Mouse (Mus musculus): ENCODE results near the gene Smad5. TPM values are rescaled to one million over a fixed set of nuclear protein-coding genes. Genes with fewer than 3 reads are reported as not detected.

Smad5 gene
- total RNA-seq, 2 experiments from 2014 or later: 21.5 to 24.5 TPM

- peak; percentile 39 for DNase-seq
- intact Hi-C loops (cut with DNase I; ENCODE audit: low total_unique reads): no loop called here
Observed at GRCm38 (mm10) chr13:56698391-56698790, 4.4 kb upstream of the Smad5 start.

DNA sequence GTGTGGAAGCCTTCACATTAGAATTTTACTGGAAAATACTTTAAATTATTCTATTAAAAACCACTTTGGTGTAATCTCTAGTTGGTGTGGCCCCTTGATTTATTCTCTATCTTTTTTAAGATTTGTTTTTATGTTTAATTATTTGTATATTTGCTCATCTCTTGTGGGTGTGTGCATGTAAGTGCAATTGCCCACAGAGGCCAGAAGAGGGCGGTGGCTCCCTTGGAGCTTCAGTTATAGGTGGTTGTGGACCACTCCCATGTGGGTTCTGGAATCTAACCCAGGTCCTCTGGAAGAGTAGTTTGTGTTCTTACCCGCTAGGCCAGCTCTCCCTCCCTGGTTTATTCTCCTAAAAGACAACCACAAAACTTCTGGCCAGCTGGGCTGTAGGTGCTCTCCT is 3.4 kb upstream of the Smad5 start:
- intact Hi-C loops (cut with DNase I; ENCODE audit: low total_unique reads): no loop called here
- no peak for DNase-seq

DNA sequence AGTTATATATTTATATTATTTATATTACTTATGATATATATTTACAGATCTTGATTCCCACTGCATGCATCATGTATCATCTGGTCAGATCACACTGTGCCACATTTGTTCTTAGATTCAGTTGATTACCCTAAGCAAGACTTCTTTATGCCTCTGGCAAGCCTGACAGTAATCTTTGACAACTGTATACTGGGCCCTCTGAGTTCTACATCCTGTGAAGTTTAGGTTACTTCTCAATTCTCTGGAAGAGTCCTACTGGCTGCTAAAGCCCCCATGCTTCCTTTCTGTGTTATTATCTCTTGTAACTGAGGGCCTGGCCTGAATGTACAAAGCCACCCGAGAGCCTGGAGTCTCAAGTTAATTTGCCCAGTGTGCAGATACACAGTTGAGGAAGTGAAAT is 1.8 kb upstream of the Smad5 start:
- intact Hi-C loops (cut with DNase I; ENCODE audit: low total_unique reads): no loop called here
- DNase-seq: no peak

DNA sequence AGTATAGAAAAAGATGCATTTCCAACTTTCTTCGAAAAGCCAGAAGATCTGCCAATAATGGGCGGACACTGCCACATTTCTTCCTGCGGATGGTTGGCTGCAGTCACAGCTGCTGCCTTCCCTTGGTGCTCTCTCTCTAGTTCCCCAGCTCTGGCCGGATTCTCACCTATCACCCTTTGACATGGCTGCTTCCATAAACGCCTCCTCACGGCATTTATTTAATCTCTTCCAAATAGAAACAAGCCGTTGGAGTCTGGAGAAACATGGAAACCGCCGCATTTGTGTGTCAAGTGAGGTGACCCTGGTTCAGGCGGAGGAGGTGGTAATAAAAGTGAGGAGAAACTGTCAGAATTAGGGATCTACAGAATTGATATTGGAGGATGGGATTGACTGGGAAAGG is 886 bp upstream of the Smad5 start:
- intact Hi-C loops (cut with DNase I; ENCODE audit: low total_unique reads): no loop called here
- DNase-seq: no peak

- intact Hi-C loops (cut with DNase I; ENCODE audit: low total_unique reads): no loop called here
- DNase-seq: peak; percentile 71
Observed at GRCm38 (mm10) chr13:56703222-56703870, 536 bp downstream of the Smad5 start.

DNA sequence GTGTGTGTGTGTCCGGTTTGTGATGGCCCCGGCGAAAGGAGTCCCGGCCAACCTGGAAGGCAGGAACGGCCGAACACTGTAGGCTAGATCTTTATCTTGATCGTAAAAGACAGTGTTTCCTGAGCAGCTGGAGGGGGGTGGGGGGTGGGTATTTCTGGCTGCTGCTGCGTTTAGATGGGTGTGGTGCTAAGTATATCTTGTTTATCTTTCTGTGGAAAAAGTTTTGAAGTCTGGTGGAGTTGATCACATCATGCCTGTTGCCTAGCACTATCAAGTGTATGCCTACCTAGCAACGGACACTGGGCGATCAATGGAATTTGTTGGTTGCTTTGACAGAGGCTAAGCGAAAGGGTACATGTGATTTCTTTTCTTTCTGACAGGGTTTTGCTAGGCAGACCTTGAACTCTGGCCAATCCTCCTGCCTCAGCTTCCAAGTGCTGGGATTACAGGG is 1.1 kb downstream of the Smad5 start:
- DNase-seq: no peak
- intact Hi-C loops (cut with DNase I; ENCODE audit: low total_unique reads): no loop called here

DNA sequence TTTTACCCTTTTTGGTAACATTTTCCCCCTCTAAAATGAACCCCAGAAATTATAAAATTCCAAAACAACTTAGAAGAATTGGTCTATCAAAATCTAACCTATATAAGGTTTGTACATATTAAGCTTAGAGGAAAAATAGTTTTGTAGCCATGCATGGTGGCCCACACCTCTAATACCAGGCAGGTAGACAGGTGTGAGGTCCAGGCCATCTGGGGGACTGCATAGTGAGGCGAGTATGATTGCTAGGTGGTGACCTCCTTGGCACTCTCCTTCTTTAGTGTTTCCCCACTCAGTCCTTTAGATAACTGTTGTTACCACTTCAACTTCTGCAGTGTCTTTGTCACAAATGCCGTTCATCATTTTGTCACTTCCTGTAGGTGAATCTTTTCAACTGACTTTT is 1.8 kb downstream of the Smad5 start:
- intact Hi-C loops (cut with DNase I; ENCODE audit: low total_unique reads): no loop called here
- DNase-seq: no peak

DNA sequence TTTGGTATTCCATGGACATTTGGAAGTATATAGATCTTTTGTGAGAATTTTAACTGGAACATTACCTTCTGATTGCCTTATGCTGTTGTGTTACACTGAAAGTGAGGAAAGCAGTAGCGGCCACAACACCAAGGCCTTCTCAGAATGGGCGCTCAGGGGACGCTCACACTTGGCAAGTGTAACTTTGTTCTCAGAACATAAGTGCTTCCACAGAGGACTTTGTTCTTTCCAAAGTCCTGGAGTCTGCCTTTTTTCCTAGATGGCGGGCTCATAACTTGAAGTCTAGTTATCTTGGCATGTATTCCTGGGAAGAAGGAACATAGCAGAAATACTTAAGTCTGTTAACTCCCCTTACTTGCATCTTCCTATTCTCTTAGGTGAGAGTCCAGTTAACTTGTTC is 4.3 kb downstream of the Smad5 start:
- intact Hi-C loops (cut with DNase I; ENCODE audit: low total_unique reads): no loop called here
- DNase-seq: no peak

DNA sequence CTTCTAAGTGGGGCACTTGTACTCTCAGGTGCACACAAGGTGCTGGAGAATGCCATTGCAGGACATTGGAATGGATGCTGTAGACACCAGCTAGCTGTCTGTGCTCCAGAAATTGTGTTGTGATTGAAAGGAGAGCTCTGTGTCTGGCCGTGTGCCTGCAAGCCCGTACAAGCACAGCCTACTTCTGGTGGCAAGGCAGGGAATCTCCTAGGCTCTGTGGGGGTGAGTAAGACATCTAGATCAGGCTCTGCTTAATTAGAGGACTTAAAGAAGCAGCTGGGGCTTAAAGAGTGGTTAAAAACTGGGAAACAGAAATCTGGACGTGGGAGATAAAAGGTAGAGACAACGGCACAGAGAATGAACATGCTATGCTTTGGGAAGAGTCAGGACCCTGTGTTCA is 4.8 kb downstream of the Smad5 start:
- no peak for DNase-seq
- intact Hi-C loops (cut with DNase I; ENCODE audit: low total_unique reads): no loop called here

DNA sequence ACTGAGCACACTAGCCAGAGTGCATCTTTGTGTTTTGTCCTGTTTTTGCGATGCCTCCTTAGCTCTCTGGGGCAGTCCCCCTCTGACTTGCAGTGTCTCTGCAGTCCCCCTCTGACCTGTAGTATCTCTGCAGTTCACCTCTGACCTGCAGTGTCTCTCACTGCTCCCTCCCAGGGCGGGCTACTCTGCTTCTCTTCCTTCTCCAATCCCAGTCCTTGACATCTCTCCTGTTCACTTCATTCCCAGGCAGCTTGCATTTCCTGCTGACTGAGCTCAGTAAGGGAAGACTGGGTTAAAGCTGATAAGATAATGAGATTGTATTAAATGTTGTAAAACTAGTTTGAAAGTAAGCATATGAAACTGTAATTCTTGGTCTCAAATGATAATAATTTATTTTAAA is 7.8 kb downstream of the Smad5 start:
- intact Hi-C loops (cut with DNase I; ENCODE audit: low total_unique reads): no loop called here
- DNase-seq: no peak

- no peak for DNase-seq
- intact Hi-C loops (cut with DNase I; ENCODE audit: low total_unique reads): no loop called here
Observed at GRCm38 (mm10) chr13:56712221-56712620, 9.4 kb downstream of the Smad5 start.

GRCm38 (mm10) chr13:56726551-56726950 is 23.7 kb downstream of the Smad5 start:
- intact Hi-C loops (cut with DNase I; ENCODE audit: low total_unique reads): no loop called here
- DNase-seq: no peak

DNA sequence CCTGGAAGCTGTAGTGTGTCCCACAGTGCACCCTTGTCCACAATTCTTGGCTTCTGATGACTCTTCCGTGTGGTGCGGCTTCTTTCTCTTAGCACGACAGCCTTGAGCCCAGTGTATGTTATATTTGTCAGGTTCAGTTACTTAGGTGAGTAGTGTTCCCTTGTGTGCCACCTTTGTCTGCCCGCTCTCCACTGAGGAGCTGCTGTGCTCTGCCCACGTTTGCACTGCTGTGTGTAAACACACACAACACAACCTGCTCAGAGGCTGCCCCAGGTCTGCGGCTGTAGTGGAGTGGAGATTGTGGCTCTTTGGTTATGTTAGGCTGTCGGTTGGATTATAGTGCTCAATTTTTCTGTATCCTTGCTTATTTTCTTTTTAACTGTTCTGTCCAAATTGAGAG is 26.2 kb downstream of the Smad5 start:
- DNase-seq: no peak
- intact Hi-C loops (cut with DNase I; ENCODE audit: low total_unique reads): no loop called here

DNA sequence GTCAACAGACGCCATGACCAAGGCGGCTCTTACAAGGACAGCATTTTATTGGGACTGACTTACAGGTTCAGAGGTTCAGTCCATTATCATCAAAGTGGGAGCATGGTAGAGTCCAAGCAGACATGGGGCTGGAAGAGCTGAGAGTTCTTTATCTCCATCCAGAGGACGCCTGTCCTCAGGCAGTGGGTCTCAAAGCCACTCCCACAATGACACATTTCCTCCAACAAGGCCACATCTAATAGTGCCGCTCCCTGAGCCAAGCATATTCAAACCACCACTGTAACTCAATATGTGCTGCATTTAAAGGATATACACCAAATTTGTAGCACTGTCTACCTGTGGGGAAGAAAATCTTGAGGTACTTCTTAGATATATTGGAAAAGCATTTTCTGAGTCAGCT is 31.8 kb downstream of the Smad5 start:
- intact Hi-C loops (cut with DNase I; ENCODE audit: low total_unique reads): loop anchor here (10.0 kb wide), 2 partner anchors 80 to 180 kb away; no protein-coding TSS in a partner anchor
- no peak for DNase-seq

DNA sequence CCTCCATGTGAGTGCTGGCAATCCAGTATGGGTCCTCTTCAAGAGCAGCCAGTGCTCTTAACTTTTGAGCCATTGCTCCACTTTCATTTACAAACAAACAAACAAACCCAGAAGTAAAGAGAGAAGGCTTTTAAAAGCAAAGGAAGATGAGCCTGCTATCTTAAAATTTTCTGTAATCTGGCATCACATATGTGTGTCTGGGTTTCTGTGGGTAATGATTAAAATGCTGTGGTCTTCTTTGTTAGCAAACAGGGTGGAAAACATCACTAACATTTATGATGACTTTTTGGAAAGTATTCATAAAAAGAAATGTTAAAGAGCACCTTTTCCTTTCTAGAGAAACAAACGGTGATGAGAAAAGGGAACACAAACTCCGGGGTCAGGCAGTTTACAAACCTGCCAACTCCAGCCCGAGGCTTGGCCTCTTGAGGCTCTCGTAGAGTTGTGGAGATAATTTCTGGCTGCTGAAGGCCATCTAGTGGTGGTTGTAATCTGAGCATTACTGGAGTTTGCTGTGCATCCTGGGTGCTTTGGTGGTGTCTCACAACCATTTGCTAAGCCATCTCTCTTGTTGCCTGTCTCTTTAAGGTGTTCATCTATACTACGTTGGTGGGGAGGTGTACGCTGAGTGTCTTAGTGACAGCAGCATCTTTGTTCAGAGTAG is 32.5 kb downstream of the Smad5 start:
- DNase-seq: peak; percentile 37

GRCm38 (mm10) chr13:56739556-56739955 is 36.7 kb downstream of the Smad5 start:
- intact Hi-C loops (cut with DNase I; ENCODE audit: low total_unique reads): loop anchor here (10.0 kb wide), 2 partner anchors 85 to 185 kb away; no protein-coding TSS in a partner anchor
- DNase-seq: no peak

More for the DNA sequence above, 32.5 kb downstream of the Smad5 start:
- intact Hi-C loops (cut with DNase I; ENCODE audit: low total_unique reads): loop anchor here (10.0 kb wide), 2 partner anchors 81 to 181 kb away; no protein-coding TSS in a partner anchor

DNA sequence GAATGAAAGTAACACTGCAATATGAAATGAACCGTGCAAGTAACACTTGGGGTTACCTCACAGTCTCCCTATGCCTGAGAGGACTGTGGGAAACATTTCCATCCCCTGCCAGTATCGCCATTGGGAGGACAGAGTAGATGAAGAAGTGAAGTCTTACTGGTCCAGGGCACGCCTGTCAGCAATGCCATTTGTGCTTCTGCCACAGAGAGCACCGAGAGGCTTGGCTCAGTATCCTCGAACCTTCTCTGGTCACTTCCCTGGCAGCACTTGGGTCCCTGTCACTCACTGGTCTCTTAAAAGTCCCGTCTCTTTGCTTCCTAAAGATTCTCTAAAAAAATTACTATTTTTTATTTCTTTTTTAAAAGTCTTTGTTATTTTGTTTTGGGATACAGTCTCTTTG is 37.7 kb downstream of the Smad5 start:
- intact Hi-C loops (cut with DNase I; ENCODE audit: low total_unique reads): no loop called here
- DNase-seq: no peak

- DNase-seq: no peak
- intact Hi-C loops (cut with DNase I; ENCODE audit: low total_unique reads): no loop called here
Observed at GRCm38 (mm10) chr13:56741691-56742090, 38.9 kb downstream of the Smad5 start.

GRCm38 (mm10) chr13:56742325-56742901 is 39.6 kb downstream of the Smad5 start:
- intact Hi-C loops (cut with DNase I; ENCODE audit: low total_unique reads): no loop called here
- DNase-seq: no peak

DNA sequence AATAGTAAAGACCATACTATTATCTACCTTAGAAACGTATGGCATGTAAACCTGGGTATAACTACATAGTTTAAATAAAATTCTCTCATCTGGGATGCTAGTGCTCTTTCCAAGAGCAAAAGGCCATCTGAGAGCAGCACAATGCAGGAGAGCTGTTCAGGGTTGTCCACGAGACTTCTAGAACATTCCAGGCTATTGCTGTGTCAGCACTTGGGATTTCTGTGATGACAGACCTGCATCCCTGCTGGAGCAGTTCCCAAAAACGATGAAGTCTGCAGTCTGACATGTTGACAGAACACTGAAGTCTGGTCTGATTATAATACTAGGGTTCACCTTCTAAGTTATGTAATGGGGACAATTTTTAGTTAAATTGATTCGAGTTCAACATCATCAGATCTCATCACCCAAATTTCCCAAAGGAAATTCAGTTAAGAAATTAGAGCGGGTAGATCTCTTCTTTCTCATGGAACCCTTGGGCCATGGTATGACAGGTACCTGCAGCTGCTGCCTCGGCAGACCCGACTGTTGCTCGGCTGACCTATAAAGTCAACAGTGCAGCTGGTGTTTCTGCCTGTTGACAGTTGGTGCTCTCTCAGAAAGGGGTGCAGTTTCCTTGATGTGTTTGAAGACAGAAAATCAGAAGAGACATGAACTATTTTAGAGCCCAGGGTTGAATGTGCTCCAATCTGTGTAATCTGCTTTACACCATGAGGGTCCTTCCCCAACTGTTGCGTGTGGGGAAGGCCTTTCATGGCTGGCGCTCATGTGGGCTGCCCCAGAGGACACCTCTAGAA is 44.1 kb downstream of the Smad5 start:
- no peak for DNase-seq
- intact Hi-C loops (cut with DNase I; ENCODE audit: low total_unique reads): no loop called here

All from gastrocnemius, postnatal 14 days (tissue).